Mouse (Mus musculus) forebrain, embryonic 16.5 days (tissue): ENCODE results near the gene Tcaf3. TPM values are rescaled to one million over a fixed set of nuclear protein-coding genes. Genes with fewer than 3 reads are reported as not detected.

ENCODE experiments used
- ATAC-seq: fragments of 200-750 bp; cut with Nextera tagmentation; 2 replicates; pipeline ENCODE4 v1.8.0; 2017; ENCODE audit warnings: mild to moderate bottlenecking, moderate library complexity
- H3K27ac ChIP-seq: fragments of 300-500 bp; sonication (generic); 2 replicates; pipeline ENCODE4 v1.5.1; 2014; ENCODE audit warnings: low read length, control low read depth
- H3K27me3 ChIP-seq: fragments of 300-500 bp; sonication (generic); replicated peaks from 2 replicates; pipeline ENCODE4 v1.6.1; 2014; ENCODE audit warnings: low read length; ENCODE audit not compliant: control insufficient read depth, insufficient read depth
- H3K36me3 ChIP-seq: fragments of 300-500 bp; sonication (generic); 2 replicates; pipeline ENCODE4 v1.6.1; 2014; ENCODE audit not compliant: control insufficient read depth, insufficient read depth
- H3K4me1 ChIP-seq: fragments of 300-500 bp; sonication (generic); replicated peaks from 2 replicates; pipeline ENCODE4 v1.6.1; 2014; ENCODE audit warnings: low read length; ENCODE audit not compliant: control insufficient read depth, insufficient read depth
- H3K4me2 ChIP-seq: fragments of 300-500 bp; sonication (generic); 2 replicates; pipeline ENCODE4 v1.6.1; 2014; ENCODE audit warnings: mild to moderate bottlenecking, low read length, control low read depth
- H3K4me3 ChIP-seq: fragments of 300-500 bp; sonication (generic); replicated peaks from 2 replicates; pipeline ENCODE4 v1.5.1; 2014; ENCODE audit warnings: mild to moderate bottlenecking, low read length, control low read depth
- H3K9ac ChIP-seq: fragments of 300-500 bp; sonication (generic); replicated peaks from 2 replicates; pipeline ENCODE4 v1.6.1; 2014; ENCODE audit warnings: low read depth, low read length, control low read depth
- H3K9me3 ChIP-seq: fragments of 300-500 bp; sonication (generic); 2 replicates; pipeline ENCODE4 v1.6.1; 2016; ENCODE audit warnings: low read length; ENCODE audit not compliant: control insufficient read depth
- WGBS: fragments of 180-500 bp; shearing (Covaris S2); extraction: QIAGEN DNeasy Blood & Tissue Kit; methylation state at CpG from one replicate; pipeline ENCODE4 v1.1.7; 2014; 5-methylcytosine and 5-hydroxymethylcytosine counted together
- polyA plus RNA-seq: library from polyadenylated mRNA; unstranded; fragments of >200 nt; fragmentation: Nextera tagmentation; extraction: Ambion mirVana; gene quantifications from 2 replicates; pipeline ENCODE4 v1.2.1, GENCODE M21; 2015

Tcaf3 gene
- polyA plus RNA-seq, 1 experiment from 2014 or later: not detected

DNA sequence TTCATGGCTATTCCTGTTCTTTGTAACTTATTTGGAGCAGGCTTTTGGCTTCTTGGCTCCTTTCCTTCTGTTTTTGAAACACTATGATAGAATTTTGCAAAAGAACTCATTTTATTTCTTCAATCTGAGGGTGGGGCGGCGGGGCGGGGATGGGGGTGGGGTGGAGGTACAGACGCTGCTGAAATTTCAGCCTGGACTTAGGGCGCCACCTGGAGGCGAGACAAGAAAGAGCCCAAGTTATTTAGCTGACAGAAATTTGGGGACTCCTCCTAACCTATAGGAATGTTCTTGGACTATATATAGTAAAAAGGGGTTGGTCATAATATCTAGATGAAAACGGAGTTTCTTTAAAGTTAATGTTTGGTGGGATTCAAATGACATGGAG, 14.0 kb downstream of the Tcaf3 start:
- Histone ChIP-seq H3K9me3 (no peaks in the 10 kb centered on the region), H3K4me2 (no peak overlapping the region), H3K27ac (no peak overlapping the region), H3K27me3 (no peaks in the 10 kb centered on the region), H3K9ac (no peak overlapping the region), H3K4me3 (no peak overlapping the region), H3K36me3 (no peaks in the 10 kb centered on the region), H3K4me1 (no peaks in the 10 kb centered on the region)
- WGBS: 2% methylated on average over 7 of the region's 7 CpGs
- ATAC-seq: no peak

DNA sequence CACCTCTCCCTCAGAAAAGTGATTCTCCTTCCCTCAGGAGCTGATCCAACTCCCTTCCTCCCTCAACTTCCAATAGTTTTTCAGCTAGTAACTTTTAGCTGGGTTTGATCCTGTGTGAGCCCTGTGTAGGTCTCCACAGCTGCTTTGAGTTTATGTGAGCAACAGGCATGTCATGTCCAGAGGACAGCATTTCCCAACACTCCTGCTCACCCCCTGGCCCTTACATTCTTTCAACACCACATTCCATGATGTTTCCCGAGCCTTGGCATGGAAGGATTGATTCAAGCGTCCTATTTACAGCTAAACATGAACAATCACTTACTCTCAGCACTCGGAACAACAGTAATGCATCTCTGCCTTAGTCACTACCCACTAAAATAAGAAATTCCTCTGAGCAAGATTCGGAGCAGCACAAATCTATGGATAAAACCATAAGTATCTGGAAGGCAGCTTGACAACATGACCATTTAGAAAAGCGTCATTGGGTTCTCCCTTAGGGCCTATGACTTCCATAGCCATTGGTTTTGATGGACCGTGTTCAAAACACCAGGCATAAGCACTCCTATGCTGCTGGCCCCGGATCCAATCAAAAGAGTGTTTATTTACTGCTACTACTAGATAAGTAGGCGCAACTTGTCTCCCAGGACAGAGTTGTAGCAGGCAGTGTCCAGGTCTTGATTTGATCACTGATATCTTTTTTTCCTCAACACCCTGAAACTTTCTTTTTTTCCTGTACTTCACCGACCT, 14.6 kb downstream of the Tcaf3 start:
- no peak overlapping the region for H3K4me2 ChIP-seq
- H3K4me3 ChIP-seq: no peak overlapping the region
- no peak overlapping the region for H3K9ac ChIP-seq
- no peak overlapping the region for H3K27ac ChIP-seq
- H3K27me3 ChIP-seq: no peaks in the 10 kb centered on the region
- no peak for ATAC-seq
- H3K4me1 ChIP-seq: no peaks in the 10 kb centered on the region
- no peaks in the 10 kb centered on the region for H3K9me3 ChIP-seq
- WGBS: 62% methylated on average over 9 of the region's 9 CpGs
- no peaks in the 10 kb centered on the region for H3K36me3 ChIP-seq

DNA sequence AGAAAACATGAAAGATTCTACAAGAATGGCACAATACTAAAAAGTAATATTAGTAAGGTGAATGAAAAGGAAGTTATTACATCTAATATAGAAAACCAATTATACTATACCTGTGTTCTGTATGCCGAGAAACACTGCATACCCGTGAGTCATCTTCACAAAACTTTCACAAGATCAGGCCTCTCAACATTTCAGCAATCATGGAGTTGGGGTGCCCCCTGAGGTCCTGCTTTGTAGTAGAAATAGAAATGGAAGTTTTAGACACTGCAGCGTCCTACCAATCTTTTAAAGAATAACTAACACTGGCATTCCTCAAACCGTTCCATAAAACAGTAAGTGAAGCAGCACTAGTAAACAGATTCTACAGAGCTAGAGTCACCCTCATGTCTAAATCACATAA, 18.8 kb downstream of the Tcaf3 start:
- H3K27ac ChIP-seq: no peak overlapping the region
- no peaks in the 10 kb centered on the region for H3K4me1 ChIP-seq
- no peak overlapping the region for H3K4me2 ChIP-seq
- no peaks in the 10 kb centered on the region for H3K27me3 ChIP-seq
- 82% methylated on average over 4 of the region's 4 CpGs for WGBS
- no peak for ATAC-seq
- H3K36me3 ChIP-seq: no peaks in the 10 kb centered on the region
- H3K9ac ChIP-seq: no peak overlapping the region
- H3K9me3 ChIP-seq: no peaks in the 10 kb centered on the region
- H3K4me3 ChIP-seq: no peak overlapping the region

DNA sequence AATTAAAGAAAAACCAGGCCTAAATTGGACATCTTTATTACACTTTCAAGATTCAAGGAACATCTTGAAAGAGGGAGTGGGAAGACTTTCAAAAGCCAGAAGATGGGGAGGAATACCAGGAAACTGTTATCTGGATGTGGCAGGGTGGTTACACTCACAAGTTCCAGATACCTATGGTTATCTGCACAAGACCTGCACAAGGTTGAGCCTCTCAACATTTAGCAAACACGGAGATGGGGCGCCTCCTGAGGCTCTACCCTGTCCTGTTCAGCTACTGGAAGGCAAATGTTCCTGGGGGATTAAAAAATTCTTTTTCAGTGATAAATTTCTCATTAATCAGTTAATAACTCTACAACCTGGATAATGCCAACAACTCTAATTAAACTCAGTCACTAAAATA, 20.1 kb downstream of the Tcaf3 start:
- H3K36me3 ChIP-seq: no peaks in the 10 kb centered on the region
- no peaks in the 10 kb centered on the region for H3K9me3 ChIP-seq
- H3K27ac ChIP-seq: no peak overlapping the region
- no peak overlapping the region for H3K4me2 ChIP-seq
- no peak overlapping the region for H3K9ac ChIP-seq
- no peaks in the 10 kb centered on the region for H3K27me3 ChIP-seq
- H3K4me1 ChIP-seq: no peaks in the 10 kb centered on the region
- WGBS: 93% methylated on average over 2 of the region's 2 CpGs
- ATAC-seq: no peak
- H3K4me3 ChIP-seq: no peak overlapping the region

DNA sequence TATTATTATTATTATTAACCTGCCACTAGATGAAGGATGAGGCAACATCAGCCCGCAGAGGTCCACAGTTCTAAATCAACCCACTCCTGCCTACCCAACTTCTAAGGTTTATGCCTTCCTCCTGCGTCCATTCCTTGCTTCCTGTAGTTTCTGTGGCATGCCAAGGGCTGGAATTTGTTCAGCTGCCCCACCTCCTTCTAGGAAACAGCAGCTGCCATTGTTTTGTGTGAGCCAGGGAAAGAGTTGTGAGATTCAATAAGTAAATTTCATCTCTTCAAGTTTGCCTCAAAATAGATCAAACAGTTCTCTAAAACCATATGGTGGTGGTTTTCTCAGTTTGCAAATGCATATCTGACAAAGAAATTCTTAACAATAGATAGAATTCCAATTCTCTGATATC, 29.3 kb downstream of the Tcaf3 start:
- H3K36me3 ChIP-seq: no peaks in the 10 kb centered on the region

DNA sequence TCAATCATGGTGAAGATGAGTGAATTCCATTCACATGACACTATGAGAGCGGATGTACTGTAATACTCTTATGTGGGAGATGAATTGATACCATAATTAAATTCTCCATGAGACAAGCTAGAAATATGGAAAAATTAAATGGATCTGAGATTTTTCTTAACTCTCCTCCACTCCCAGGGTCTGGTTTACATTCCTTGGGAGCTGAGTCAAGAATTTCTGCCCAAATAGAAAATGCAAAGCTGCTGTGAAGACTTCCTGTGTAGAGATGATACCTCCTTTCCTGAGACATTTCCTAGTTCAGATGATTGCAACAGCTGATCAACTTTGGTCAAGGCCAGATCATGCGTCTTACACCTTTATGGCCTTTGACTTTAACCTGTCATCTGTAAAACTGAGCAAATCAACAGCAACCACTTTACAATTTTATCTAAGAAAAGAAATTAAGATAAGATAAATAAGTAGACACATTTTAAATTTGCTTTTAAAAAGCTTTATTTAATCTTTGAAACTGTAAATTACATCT, 31.4 kb downstream of the Tcaf3 start:
- Histone ChIP-seq H3K36me3 (no peaks in the 10 kb centered on the region), H3K4me2 (no peak overlapping the region), H3K27ac (no peak overlapping the region), H3K9me3 (no peaks in the 10 kb centered on the region), H3K4me1 (no peaks in the 10 kb centered on the region), H3K4me3 (no peak overlapping the region), H3K27me3 (no peaks in the 10 kb centered on the region), H3K9ac (no peak overlapping the region)
- ATAC-seq: no peak
- 94% methylated on average over 2 of the region's 2 CpGs for WGBS

More for the DNA sequence above, 29.3 kb downstream of the Tcaf3 start:
- Histone ChIP-seq H3K27me3 (no peaks in the 10 kb centered on the region), H3K9me3 (no peaks in the 10 kb centered on the region), H3K4me2 (no peak overlapping the region), H3K9ac (no peak overlapping the region), H3K27ac (no peak overlapping the region), H3K4me3 (no peak overlapping the region), H3K4me1 (no peaks in the 10 kb centered on the region)
- 82% methylated on average over 2 of the region's 2 CpGs for WGBS
- no peak for ATAC-seq

DNA sequence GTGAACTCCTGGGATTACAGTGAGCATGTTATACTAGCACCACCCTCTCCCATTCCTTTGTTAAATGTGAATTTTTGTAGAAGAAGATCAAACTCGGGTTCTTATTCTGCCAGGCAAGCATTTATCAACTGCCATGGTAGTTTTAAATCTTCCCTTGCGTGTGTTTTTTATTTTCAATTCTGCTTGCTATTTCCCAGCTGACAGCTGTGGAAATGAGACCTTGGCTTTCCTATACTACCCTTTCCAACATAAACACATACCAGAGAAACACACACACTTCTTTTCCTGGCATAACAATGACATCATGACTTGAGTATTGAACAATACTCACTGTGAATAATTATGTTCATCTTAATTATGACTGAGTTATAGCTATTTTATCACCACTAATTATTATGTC, 35.2 kb downstream of the Tcaf3 start:
- 80% methylated on average over 2 of the region's 2 CpGs for WGBS
- ATAC-seq: no peak
- no peaks in the 10 kb centered on the region for H3K9me3 ChIP-seq
- no peak overlapping the region for H3K9ac ChIP-seq
- no peaks in the 10 kb centered on the region for H3K36me3 ChIP-seq
- no peak overlapping the region for H3K4me2 ChIP-seq
- no peak overlapping the region for H3K4me3 ChIP-seq
- H3K27ac ChIP-seq: no peak overlapping the region
- H3K27me3 ChIP-seq: no peaks in the 10 kb centered on the region
- no peaks in the 10 kb centered on the region for H3K4me1 ChIP-seq

DNA sequence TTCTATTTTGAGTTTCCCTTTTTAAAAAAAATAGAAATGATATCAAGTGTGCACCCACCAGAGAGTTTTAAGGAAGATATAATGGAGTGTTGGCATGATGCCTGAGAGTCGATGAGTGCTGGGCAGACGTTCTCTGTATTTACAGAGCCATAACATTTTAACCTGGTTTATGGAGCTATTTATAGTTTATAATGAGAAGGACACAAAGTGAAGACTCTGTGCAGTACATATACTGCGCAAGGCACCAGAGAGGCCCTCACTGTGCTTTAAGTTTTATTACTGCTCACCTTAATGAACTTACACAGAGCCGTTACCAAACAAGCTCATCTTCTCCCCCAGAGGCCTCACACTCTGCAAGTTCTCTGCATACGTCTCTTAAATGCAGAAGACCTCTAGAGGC, 36.6 kb downstream of the Tcaf3 start:
- Histone ChIP-seq H3K9ac (no peak overlapping the region), H3K4me2 (no peak overlapping the region), H3K4me3 (no peak overlapping the region), H3K36me3 (no peaks in the 10 kb centered on the region), H3K27ac (no peak overlapping the region), H3K9me3 (no peaks in the 10 kb centered on the region), H3K27me3 (no peaks in the 10 kb centered on the region), H3K4me1 (no peaks in the 10 kb centered on the region)
- no peak for ATAC-seq
- 84% methylated on average over 5 of the region's 5 CpGs for WGBS

DNA sequence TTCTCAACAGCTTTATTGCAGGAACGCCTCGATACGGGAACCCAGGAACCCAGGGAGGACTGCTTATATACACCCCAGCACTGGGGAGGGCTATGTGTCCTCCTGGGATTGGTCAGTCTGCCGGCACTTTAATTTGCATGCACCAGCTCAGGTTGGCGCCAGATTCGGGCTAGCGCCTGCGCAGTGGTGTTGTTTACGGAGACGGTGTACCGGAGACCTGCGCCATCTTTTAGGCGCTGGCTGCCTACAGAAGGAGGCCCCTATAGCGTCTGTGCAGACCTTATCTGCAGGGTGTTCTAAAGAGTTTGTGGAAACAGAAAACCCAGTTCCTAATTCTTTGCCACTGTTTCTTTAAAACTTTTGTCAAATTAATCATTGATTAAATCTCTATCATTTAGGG, 38.9 kb downstream of the Tcaf3 start:
- Histone ChIP-seq H3K27ac (no peak overlapping the region), H3K4me3 (no peak overlapping the region), H3K4me1 (no peaks in the 10 kb centered on the region), H3K4me2 (no peak overlapping the region), H3K9me3 (no peaks in the 10 kb centered on the region), H3K27me3 (no peaks in the 10 kb centered on the region), H3K9ac (no peak overlapping the region), H3K36me3 (no peaks in the 10 kb centered on the region)
- WGBS: 96% methylated on average over 14 of the region's 14 CpGs
- no peak for ATAC-seq

DNA sequence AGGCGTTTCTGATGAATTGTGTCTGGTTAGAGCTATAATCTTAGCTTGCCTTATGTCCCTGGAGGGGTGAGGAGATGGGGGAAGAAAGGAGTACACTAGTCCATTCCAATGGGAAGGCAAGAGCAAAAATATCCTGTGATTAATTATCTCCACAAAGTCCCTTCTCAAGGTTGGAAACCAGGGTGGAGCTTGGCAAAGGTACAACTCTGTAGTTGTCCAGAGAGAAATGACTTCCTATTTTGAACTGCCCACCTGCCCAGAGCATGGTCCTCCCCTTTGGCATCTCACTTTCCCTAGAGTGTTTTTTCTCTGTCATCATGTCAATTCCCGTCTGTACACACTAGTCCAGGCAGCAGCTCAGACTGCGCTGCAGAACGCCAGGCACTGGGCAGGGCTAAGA, 50.0 kb downstream of the Tcaf3 start, which contains the start of gene Olfr455:
Gene Olfr455 (minus strand): TSS at position 127 of the 400 bp plus-strand sequence.
- no peaks in the 10 kb centered on the region for H3K36me3 ChIP-seq
- no peaks in the 10 kb centered on the region for H3K9me3 ChIP-seq
- ATAC-seq: no peak
- H3K9ac ChIP-seq: no peak within 1 kb of the TSS
- H3K27ac ChIP-seq: no peak within 1 kb of the TSS
- H3K27me3 ChIP-seq: no peaks in the 10 kb centered on the region
- no peak within 1 kb of the TSS for H3K4me3 ChIP-seq
- H3K4me2 ChIP-seq: no peak within 1 kb of the TSS
- no peaks in the 10 kb centered on the region for H3K4me1 ChIP-seq
- WGBS: 89% methylated on average over 4 of the region's 4 CpGs
